Comparison of ENCODE assay signal across 8 mouse cellular contexts in genomic region chr6:29695290-29695674, GRCm38 (mm10). TPM values are rescaled to one million over a fixed set of nuclear protein-coding genes. Genes with fewer than 3 reads are reported as not detected.
DNase-seq lines count a peak whose midpoint lies in the region; ATAC-seq and TF ChIP-seq lines count a peak whose summit lies in the region.

No protein-coding gene starts in this region.

- no peaks in the 10 kb centered on the region for H3K36me3 ChIP-seq in hindbrain, embryonic 10.5 days
- H3K36me3 ChIP-seq in hindbrain, embryonic 12.5 days = no peaks in the 10 kb centered on the region
- peaks cover 0 to 5% of the 10 kb centered on the region in 2 experiments for H3K36me3 ChIP-seq in CH12.LX (replicated peaks in 1 of 2; ENCODE audit: control insufficient read depth in 1 of 2, insufficient read depth in 1 of 2, low read length in 1 of 2)
- no peaks in the 10 kb centered on the region for H3K36me3 ChIP-seq in embryonic facial prominence, embryonic 14.5 days (ENCODE audit: control insufficient read depth, insufficient read depth, low read length)
- H3K36me3 ChIP-seq in liver, embryonic 13.5 days = peaks cover 10% of the 10 kb centered on the region

- H3K27me3 ChIP-seq in hindbrain, embryonic 10.5 days (ENCODE audit: insufficient read depth, poor library complexity, severe bottlenecking) = peaks cover 61% of the 10 kb centered on the region
- H3K27me3 ChIP-seq in hindbrain, embryonic 12.5 days = peaks cover 42% of the 10 kb centered on the region
- peaks cover 24% of the 10 kb centered on the region for H3K27me3 ChIP-seq in CH12.LX (replicated peaks)
- H3K27me3 ChIP-seq in embryonic facial prominence, embryonic 14.5 days (replicated peaks; ENCODE audit: control insufficient read depth, insufficient read depth, low read length) = peaks cover 30% of the 10 kb centered on the region
- peaks cover 31% of the 10 kb centered on the region for H3K27me3 ChIP-seq in liver, embryonic 13.5 days

- peak overlapping the region; percentile 89; the same call in 1 of the 2 replicates for H3K27ac ChIP-seq in hindbrain, embryonic 10.5 days
- no peak overlapping the region for H3K27ac ChIP-seq in hindbrain, embryonic 12.5 days
- H3K27ac ChIP-seq in CH12.LX (ENCODE audit: insufficient read depth, low read depth) = no peak overlapping the region
- H3K27ac ChIP-seq in embryonic facial prominence, embryonic 14.5 days (replicated peaks; ENCODE audit: low read depth, low read length) = no peak overlapping the region
- H3K27ac ChIP-seq in liver, embryonic 13.5 days = peak overlapping the region; percentile 99

- H3K4me3 ChIP-seq in hindbrain, embryonic 10.5 days = peak overlapping the region; percentile 91
- H3K4me3 ChIP-seq in hindbrain, embryonic 12.5 days = no peak overlapping the region
- peak overlapping the region in 2 of 3 experiments; percentile 54 to 82 for H3K4me3 ChIP-seq in CH12.LX (replicated peaks in 1 of 3; ENCODE audit: low read depth in 2 of 3, low read length in 2 of 3, poor library complexity in 1 of 3)
- H3K4me3 ChIP-seq in embryonic facial prominence, embryonic 14.5 days (ENCODE audit: low read depth, low read length) = no peak overlapping the region
- peak overlapping the region; percentile 97 for H3K4me3 ChIP-seq in liver, embryonic 13.5 days (replicated peaks)

- no peak for DNase-seq in hindbrain, embryonic 10.5 days (ENCODE audit: low spot score)
- DNase-seq in CH12.LX (ENCODE audit: extremely low read depth) = no peak
- DNase-seq in embryonic facial prominence, embryonic 14.5 days (ENCODE audit: low spot score) = no peak
- DNase-seq in liver, embryonic 13.5 days = peak; percentile 57
- no peak for DNase-seq in frontal cortex, postnatal 14 days (ENCODE audit: low spot score in 2 of 2)
- no peak for DNase-seq in thymus, postnatal 14 days

- 42% methylated on average over 3 of the region's 3 CpGs for WGBS in hindbrain, embryonic 10.5 days
- WGBS in hindbrain, embryonic 12.5 days = 53% methylated on average over 3 of the region's 3 CpGs
- 48% methylated on average over 3 of the region's 3 CpGs for WGBS in embryonic facial prominence, embryonic 14.5 days
- WGBS in liver, embryonic 13.5 days (ENCODE audit: insufficient replicate concordance) = 17% methylated on average over 3 of the region's 3 CpGs

- TF ChIP-seq EP300 in CH12.LX (IDR thresholded peaks at IDR 0.05; ENCODE audit: low read length) = no peak

- no peak for ATAC-seq in hindbrain, embryonic 12.5 days (ENCODE audit: low FRiP score)
- no peak for ATAC-seq in embryonic facial prominence, embryonic 14.5 days (ENCODE audit: low read depth)
- ATAC-seq in liver, embryonic 13.5 days (ENCODE audit: low read depth) = no peak
- no peak for ATAC-seq in megakaryocyte, adult 5-6 weeks (ENCODE audit: poor library complexity, severe bottlenecking)

- H3K9ac ChIP-seq in hindbrain, embryonic 12.5 days = no peak overlapping the region
- H3K9ac ChIP-seq in CH12.LX (ENCODE audit: insufficient read depth, low read depth) = no peak overlapping the region; the same call in 1 of the 2 replicates
- H3K9ac ChIP-seq in embryonic facial prominence, embryonic 14.5 days (ENCODE audit: low read depth, low read length) = no peak overlapping the region
- peak overlapping the region; percentile 100 for H3K9ac ChIP-seq in liver, embryonic 13.5 days

- no peak for TF ChIP-seq CTCF in CH12.LX (conservative IDR thresholded peaks at IDR 0.05 in 1 of 2, IDR thresholded peaks at IDR 0.05 in 1 of 2; ENCODE audit: low read depth in 2 of 2, low read length in 2 of 2)

- no peaks in the 10 kb centered on the region for H3K9me3 ChIP-seq in hindbrain, embryonic 10.5 days
- no peaks in the 10 kb centered on the region for H3K9me3 ChIP-seq in hindbrain, embryonic 12.5 days (replicated peaks)
- no peaks in the 10 kb centered on the region for H3K9me3 ChIP-seq in CH12.LX (replicated peaks; ENCODE audit: low read length)
- no peaks in the 10 kb centered on the region for H3K9me3 ChIP-seq in embryonic facial prominence, embryonic 14.5 days (ENCODE audit: control insufficient read depth, low read length)
- H3K9me3 ChIP-seq in liver, embryonic 13.5 days (replicated peaks) = no peaks in the 10 kb centered on the region

- no peak overlapping the region; the same call in 1 of the 2 replicates for H3K4me2 ChIP-seq in hindbrain, embryonic 12.5 days (replicated peaks)
- peak overlapping the region; percentile 73 for H3K4me2 ChIP-seq in CH12.LX (ENCODE audit: insufficient read depth, low read depth, poor library complexity, severe bottlenecking)
- H3K4me2 ChIP-seq in embryonic facial prominence, embryonic 14.5 days (ENCODE audit: low read depth, low read length) = peak overlapping the region; percentile 99; the same call in 1 of the 2 replicates
- peak overlapping the region; percentile 87 for H3K4me2 ChIP-seq in liver, embryonic 13.5 days

- in situ Hi-C loops in CH12.LX (cut with MboI; ENCODE audit: low pct_ligation_motif_present, low pct_unique_long_range_greater_than_20kb, low sequenced_read_pairs) = no loop called here

- H3K4me1 ChIP-seq in hindbrain, embryonic 10.5 days (replicated peaks) = peaks cover 20% of the 10 kb centered on the region
- peaks cover 5% of the 10 kb centered on the region; the same call in 1 of the 2 replicates for H3K4me1 ChIP-seq in hindbrain, embryonic 12.5 days
- peaks cover 0 to 34% of the 10 kb centered on the region in 2 experiments; a peak in 2 of 4 replicates for H3K4me1 ChIP-seq in CH12.LX (ENCODE audit: control insufficient read depth in 1 of 2, insufficient read depth in 2 of 2)
- H3K4me1 ChIP-seq in embryonic facial prominence, embryonic 14.5 days (ENCODE audit: control insufficient read depth, insufficient read depth, low read length) = 0 out of 2 replicates have a peak, but pooled peaks cover 4% of the 10 kb centered on the region
- H3K4me1 ChIP-seq in liver, embryonic 13.5 days (replicated peaks) = peaks cover 58% of the 10 kb centered on the region

- dilution Hi-C loops in CH12.LX (cut with MboI; ENCODE audit: extremely low pct_ligation_motif_present, extremely low pct_unique_long_range_greater_than_20kb, low sequenced_read_pairs) = no loop called here

- no peak for TF ChIP-seq RAD21 in CH12.LX (IDR thresholded peaks at IDR 0.05; ENCODE audit: low read depth, low read length)

- no peaks in the 10 kb centered on the region for H3K79me2 ChIP-seq in CH12.LX (replicated peaks; ENCODE audit: control insufficient read depth, extremely low read depth, insufficient read depth, poor library complexity, severe bottlenecking)

- TF ChIP-seq POLR2A in CH12.LX (IDR thresholded peaks at IDR 0.05; ENCODE audit: low read depth, low read length) = no peak

TF ChIP-seq in CH12.LX, 34 proteins besides CTCF, POLR2A, EP300 and RAD21:
- TF ChIP-seq NRF1 (IDR thresholded peaks at IDR 0.05; ENCODE audit: low read depth, low read length) = no peak
- TF ChIP-seq MAFK (IDR thresholded peaks at IDR 0.05; ENCODE audit: insufficient replicate concordance, low read length) = no peak
- no peak for TF ChIP-seq MEF2A (IDR thresholded peaks at IDR 0.05; ENCODE audit: borderline replicate concordance, low read depth, low read length)
- no peak for TF ChIP-seq USF2 (conservative IDR thresholded peaks at IDR 0.05; ENCODE audit: low read depth, low read length)
- TF ChIP-seq UBTF (IDR thresholded peaks at IDR 0.05; ENCODE audit: low read depth, low read length) = no peak
- TF ChIP-seq JUND (conservative IDR thresholded peaks at IDR 0.05; ENCODE audit: low read depth, low read length) = no peak

RNA-seq across cellular contexts. Expression of gene Tspan33, which starts 1.3 kb away (rescaled TPM):
- 9.7 and 9.9 TPM in 2 replicates for polyA plus RNA-seq in hindbrain, embryonic 10.5 days (2016; fragmentation: Nextera tagmentation; extraction: Ambion mirVana)
- 8.2 and 9.2 TPM in 2 replicates for polyA plus RNA-seq in hindbrain, embryonic 12.5 days (2016; fragmentation: Nextera tagmentation; extraction: Ambion mirVana)
- 8.7 and 12.2 TPM in 2 replicates for total RNA-seq in CH12.LX (2012; rRNA removed)
- total RNA-seq in CH12.LX (2014; rRNA removed) = 8.5 TPM in 2 replicates
- 10.4 and 11.2 TPM in 2 replicates for polyA plus RNA-seq in CH12.LX (2012; ENCODE audit: insufficient read length, low read depth)
- 3.4 and 5.0 TPM in 2 replicates for polyA plus RNA-seq in embryonic facial prominence, embryonic 14.5 days (2014; fragmentation: Nextera tagmentation; extraction: Ambion mirVana)
- polyA plus RNA-seq in liver, embryonic 13.5 days (2015; fragmentation: Nextera tagmentation; extraction: Ambion mirVana) = 150 and 164 TPM in 2 replicates
- total RNA-seq in megakaryocyte, adult 5-6 weeks (2015) = 1.5 and 3.7 TPM in 2 replicates
- 2.7 and 5.0 TPM in 2 replicates for total RNA-seq in megakaryocyte, adult 5-6 weeks (2017)

RNA-seq across cellular contexts. Expression of gene Smo, which starts 40.0 kb away (rescaled TPM):
- 50.3 and 50.4 TPM in 2 replicates for polyA plus RNA-seq in hindbrain, embryonic 10.5 days (2016; fragmentation: Nextera tagmentation; extraction: Ambion mirVana)
- 49.4 and 54.1 TPM in 2 replicates for polyA plus RNA-seq in hindbrain, embryonic 12.5 days (2016; fragmentation: Nextera tagmentation; extraction: Ambion mirVana)
- total RNA-seq in CH12.LX (2012; rRNA removed) = 0.04 TPM in 2 replicates
- 0.09 TPM in 1 of 2 replicates, not detected in the other for total RNA-seq in CH12.LX (2014; rRNA removed)
- polyA plus RNA-seq in CH12.LX (2012; ENCODE audit: insufficient read length, low read depth) = 0.17 and 0.26 TPM in 2 replicates
- polyA plus RNA-seq in embryonic facial prominence, embryonic 14.5 days (2014; fragmentation: Nextera tagmentation; extraction: Ambion mirVana) = 45.5 and 48.9 TPM in 2 replicates
- 3.4 and 4.3 TPM in 2 replicates for polyA plus RNA-seq in liver, embryonic 13.5 days (2015; fragmentation: Nextera tagmentation; extraction: Ambion mirVana)
- 2.6 and 4.3 TPM in 2 replicates for total RNA-seq in megakaryocyte, adult 5-6 weeks (2015)
- total RNA-seq in megakaryocyte, adult 5-6 weeks (2017) = 2.3 and 2.5 TPM in 2 replicates

Comparison
In these comparisons a context has a peak if more than half of its experiments do, and no peak if none do; other contexts are left out.
1. H3K27ac ChIP-seq: peak in hindbrain, embryonic 10.5 days (single experiment) and liver, embryonic 13.5 days (single experiment); none in hindbrain, embryonic 12.5 days (single experiment), CH12.LX (single experiment) and embryonic facial prominence, embryonic 14.5 days (single experiment).
2. H3K4me3 ChIP-seq: peak in hindbrain, embryonic 10.5 days (single experiment), CH12.LX (2 of 3) and liver, embryonic 13.5 days (single experiment); none in hindbrain, embryonic 12.5 days (single experiment) and embryonic facial prominence, embryonic 14.5 days (single experiment).
3. RNA of gene Tspan33, which starts 1.3 kb away (polyA plus RNA-seq): 150 to 164 TPM in liver, embryonic 13.5 days; 10.4 to 11.2 TPM in CH12.LX, 9.7 to 9.9 TPM in hindbrain, embryonic 10.5 days, 8.2 to 9.2 TPM in hindbrain, embryonic 12.5 days and 3.4 to 5.0 TPM in embryonic facial prominence, embryonic 14.5 days; every median in the first group is over 10 times any median in the second.